Mouse (Mus musculus) liver, embryonic 11.5 days (tissue): ENCODE results near the gene Schip1. TPM values are rescaled to one million over a fixed set of nuclear protein-coding genes. Genes with fewer than 3 reads are reported as not detected.

ENCODE experiments used
- ATAC-seq: fragments of 200-750 bp; cut with Nextera tagmentation; replicated peaks from 2 replicates; pipeline ENCODE4 v1.8.0; 2017; ENCODE audit warnings: moderate number of reproducible peaks, mild to moderate bottlenecking, moderate TSS enrichment, moderate library complexity; ENCODE audit not compliant: low FRiP score
- DNase-seq: peaks from one replicate; pipeline ENCODE4 v3.0.0-alpha.2; 2017; ENCODE audit warnings: low spot score
- H3K27ac ChIP-seq: fragments of 300-500 bp; sonication (generic); 2 replicates; pipeline ENCODE4 v1.5.1; 2014; ENCODE audit warnings: mild to moderate bottlenecking, low read depth, low read length, control low read depth
- H3K27me3 ChIP-seq: fragments of 300-500 bp; sonication (generic); replicated peaks from 2 replicates; pipeline ENCODE4 v1.6.1; 2014; ENCODE audit warnings: low read length, mixed read lengths; ENCODE audit not compliant: control insufficient read depth, insufficient read depth
- H3K36me3 ChIP-seq: fragments of 300-500 bp; sonication (generic); 2 replicates; pipeline ENCODE4 v1.6.1; 2014; ENCODE audit warnings: mild to moderate bottlenecking, low read length, moderate library complexity, mixed read lengths; ENCODE audit not compliant: control insufficient read depth, insufficient read depth
- H3K4me1 ChIP-seq: fragments of 300-500 bp; sonication (generic); replicated peaks from 2 replicates; pipeline ENCODE4 v1.6.1; 2014; ENCODE audit warnings: low read length, mixed read lengths; ENCODE audit not compliant: control insufficient read depth, insufficient read depth
- H3K4me2 ChIP-seq: fragments of 300-500 bp; sonication (generic); 2 replicates; pipeline ENCODE4 v1.6.1; 2014; ENCODE audit warnings: mild to moderate bottlenecking, control low read depth, moderate library complexity
- H3K4me3 ChIP-seq: fragments of 300-500 bp; sonication (generic); 2 replicates; pipeline ENCODE4 v1.5.1; 2014; ENCODE audit warnings: low read depth, low read length, control low read depth
- H3K9ac ChIP-seq: fragments of 300-500 bp; sonication (generic); 2 replicates; pipeline ENCODE4 v1.6.1; 2014; ENCODE audit warnings: low read depth, low read length, control low read depth
- H3K9me3 ChIP-seq: fragments of 300-500 bp; sonication (generic); 2 replicates; pipeline ENCODE4 v1.6.1; 2016; ENCODE audit warnings: low read length, inconsistent platforms, mixed read lengths; ENCODE audit not compliant: control insufficient read depth
- WGBS: fragments of 180-500 bp; shearing (Covaris S2); extraction: QIAGEN DNeasy Blood & Tissue Kit; methylation state at CpG from one replicate; pipeline ENCODE4 v1.1.7; 2014; 5-methylcytosine and 5-hydroxymethylcytosine counted together
- polyA plus RNA-seq: library from polyadenylated mRNA; unstranded; fragments of >200 nt; fragmentation: Nextera tagmentation; extraction: Ambion mirVana; gene quantifications from 2 replicates; pipeline ENCODE4 v1.2.1, GENCODE M21; 2014

Gene Schip1
- 9.8 and 10.6 TPM in 2 replicates for polyA plus RNA-seq

DNA sequence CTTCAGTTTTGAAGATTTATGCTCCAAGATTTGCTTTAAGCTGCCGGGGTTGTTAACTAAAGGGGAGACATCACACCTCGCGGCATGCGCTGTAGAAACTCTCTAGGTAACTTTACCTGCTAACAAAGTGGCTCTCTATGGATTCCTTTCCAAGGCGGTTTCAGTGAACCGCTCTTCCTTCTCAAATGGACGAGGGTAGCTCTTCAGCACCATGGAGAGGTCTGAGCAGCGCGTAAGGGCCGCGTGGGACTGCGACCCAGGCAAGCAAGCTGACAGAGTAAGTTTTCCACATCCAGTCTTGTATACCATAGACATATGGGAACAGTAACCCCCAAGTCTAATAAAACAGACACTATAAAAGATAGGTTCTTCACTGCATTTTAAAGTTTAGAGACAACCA lies at the start of gene Schip1:
Schip1 (plus strand) TSS at position 72 of the 400 bp plus-strand sequence.
- Histone ChIP-seq H3K9ac (no peak within 1 kb of the TSS), H3K4me3 (no peak within 1 kb of the TSS), H3K36me3 (no peaks in the 10 kb centered on the region), H3K9me3 (no peaks in the 10 kb centered on the region), H3K4me2 (no peak within 1 kb of the TSS), H3K4me1 (no peaks in the 10 kb centered on the region), H3K27ac (no peak within 1 kb of the TSS), H3K27me3 (no peaks in the 10 kb centered on the region)
- WGBS = 42% methylated on average over 12 of the region's 12 CpGs
- ATAC-seq (no peak), DNase-seq (no peak)

DNA sequence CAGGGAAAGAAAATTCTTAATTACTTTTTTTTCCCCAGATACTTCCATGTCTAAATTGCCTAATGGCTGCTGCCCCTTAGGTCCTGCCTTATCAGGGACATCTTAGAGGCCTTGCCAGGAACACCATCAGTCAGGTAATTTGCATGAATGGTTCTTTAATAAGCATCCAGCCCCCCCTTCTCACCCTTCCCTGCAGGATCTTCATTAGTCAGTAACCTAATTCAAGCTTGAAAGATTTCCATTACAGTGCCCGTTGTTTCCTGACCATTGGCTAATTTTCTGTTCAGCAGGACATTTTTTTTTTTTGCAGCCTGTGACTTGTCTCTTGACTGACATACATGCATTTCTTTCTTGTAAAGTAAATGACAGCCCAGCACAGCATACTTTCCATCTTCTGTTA lies 48.8 kb upstream of the Schip1 start:
- no peaks in the 10 kb centered on the region for H3K4me1 ChIP-seq
- H3K4me3 ChIP-seq = no peak overlapping the region
- no peak overlapping the region for H3K27ac ChIP-seq
- H3K4me2 ChIP-seq = no peak overlapping the region
- H3K27me3 ChIP-seq = no peaks in the 10 kb centered on the region
- no peaks in the 10 kb centered on the region for H3K9me3 ChIP-seq
- no peaks in the 10 kb centered on the region for H3K36me3 ChIP-seq
- H3K9ac ChIP-seq = no peak overlapping the region
- DNase-seq (no peak), ATAC-seq (no peak)
- 80% methylated on average over 1 of the region's 1 CpGs for WGBS

- H3K4me3 ChIP-seq = no peak overlapping the region
- no peaks in the 10 kb centered on the region for H3K9me3 ChIP-seq
- no peaks in the 10 kb centered on the region for H3K27me3 ChIP-seq
- no peaks in the 10 kb centered on the region for H3K36me3 ChIP-seq
- H3K9ac ChIP-seq = no peak overlapping the region
- no peaks in the 10 kb centered on the region for H3K4me1 ChIP-seq
- ATAC-seq (no peak), DNase-seq (no peak)
- H3K4me2 ChIP-seq = no peak overlapping the region
- no peak overlapping the region for H3K27ac ChIP-seq
- WGBS = 70% methylated on average over 4 of the region's 4 CpGs
Measured at GRCm38 (mm10) chr3:68019401-68019800, 45.2 kb upstream of the Schip1 start.

DNA sequence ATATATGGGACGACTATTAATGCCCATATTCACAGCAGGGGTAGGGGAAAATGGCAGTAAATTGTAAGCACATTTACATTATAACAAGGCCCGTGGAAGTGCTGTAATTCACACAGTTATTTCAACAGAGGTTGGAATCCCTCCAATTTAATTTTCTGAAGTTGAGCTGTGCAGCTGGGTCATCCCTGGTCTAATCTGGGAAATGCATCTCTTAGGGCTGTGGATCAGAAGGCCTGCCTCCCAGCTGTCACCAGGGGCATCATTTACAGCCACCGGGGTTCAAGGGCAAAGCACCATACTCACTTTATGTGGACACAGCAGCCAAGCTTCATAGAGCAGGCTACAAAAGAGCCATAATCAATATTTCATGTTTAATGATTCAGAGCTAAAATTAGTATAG lies 28.5 kb upstream of the Schip1 start:
- no peak overlapping the region for H3K4me2 ChIP-seq
- H3K4me3 ChIP-seq = no peak overlapping the region
- no peak overlapping the region for H3K27ac ChIP-seq
- H3K27me3 ChIP-seq = no peaks in the 10 kb centered on the region
- WGBS = 74% methylated on average over 3 of the region's 3 CpGs
- ATAC-seq (no peak), DNase-seq (no peak)
- no peaks in the 10 kb centered on the region for H3K4me1 ChIP-seq
- no peaks in the 10 kb centered on the region for H3K9me3 ChIP-seq
- no peak overlapping the region for H3K9ac ChIP-seq
- no peaks in the 10 kb centered on the region for H3K36me3 ChIP-seq

- DNase-seq (no peak), ATAC-seq (no peak)
- no peaks in the 10 kb centered on the region for H3K27me3 ChIP-seq
- H3K4me2 ChIP-seq = no peak overlapping the region
- H3K9me3 ChIP-seq = no peaks in the 10 kb centered on the region
- H3K4me1 ChIP-seq = no peaks in the 10 kb centered on the region
- H3K9ac ChIP-seq = no peak overlapping the region
- H3K4me3 ChIP-seq = no peak overlapping the region
- H3K27ac ChIP-seq = no peak overlapping the region
- 88% methylated on average over 2 of the region's 2 CpGs for WGBS
- H3K36me3 ChIP-seq = no peaks in the 10 kb centered on the region
Measured at GRCm38 (mm10) chr3:68042951-68043350, 21.7 kb upstream of the Schip1 start.

GRCm38 (mm10) chr3:68045475-68046416 lies 18.9 kb upstream of the Schip1 start:
- 46% methylated on average over 9 of the region's 9 CpGs for WGBS
- no peak for DNase-seq

GRCm38 (mm10) chr3:68053538-68053937 lies 11.1 kb upstream of the Schip1 start:
- Histone ChIP-seq H3K36me3 (no peaks in the 10 kb centered on the region), H3K4me1 (no peaks in the 10 kb centered on the region; the same call in 1 of the 2 replicates), H3K4me2 (no peak overlapping the region), H3K4me3 (no peak overlapping the region), H3K9me3 (no peaks in the 10 kb centered on the region), H3K27me3 (no peaks in the 10 kb centered on the region; the same call in 1 of the 2 replicates), H3K27ac (no peak overlapping the region), H3K9ac (no peak overlapping the region)
- no peak for DNase-seq
- no peak for ATAC-seq
- 45% methylated on average over 2 of the region's 2 CpGs for WGBS

More at GRCm38 (mm10) chr3:68045475-68046416, 18.9 kb upstream of the Schip1 start:
- H3K9me3 ChIP-seq = no peaks in the 10 kb centered on the region
- no peak for ATAC-seq
- no peak overlapping the region for H3K27ac ChIP-seq
- no peaks in the 10 kb centered on the region for H3K36me3 ChIP-seq
- H3K4me1 ChIP-seq = no peaks in the 10 kb centered on the region
- H3K9ac ChIP-seq = no peak overlapping the region
- no peaks in the 10 kb centered on the region for H3K27me3 ChIP-seq
- no peak overlapping the region for H3K4me2 ChIP-seq
- no peak overlapping the region for H3K4me3 ChIP-seq

- H3K9me3 ChIP-seq = no peaks in the 10 kb centered on the region
- no peak overlapping the region for H3K4me2 ChIP-seq
- 50% methylated on average over 13 of the region's 13 CpGs for WGBS
Measured at GRCm38 (mm10) chr3:68055071-68055470, 9.5 kb upstream of the Schip1 start.

More at GRCm38 (mm10) chr3:68055071-68055470, 9.5 kb upstream of the Schip1 start:
- Histone ChIP-seq H3K27ac (no peak overlapping the region), H3K9ac (no peak overlapping the region), H3K4me1 (no peaks in the 10 kb centered on the region; the same call in 1 of the 2 replicates), H3K36me3 (no peaks in the 10 kb centered on the region), H3K27me3 (no peaks in the 10 kb centered on the region; the same call in 1 of the 2 replicates), H3K4me3 (no peak overlapping the region)
- no peak for ATAC-seq
- no peak for DNase-seq
